Mouse (Mus musculus): ENCODE results near the gene Gpr88.

DNA sequence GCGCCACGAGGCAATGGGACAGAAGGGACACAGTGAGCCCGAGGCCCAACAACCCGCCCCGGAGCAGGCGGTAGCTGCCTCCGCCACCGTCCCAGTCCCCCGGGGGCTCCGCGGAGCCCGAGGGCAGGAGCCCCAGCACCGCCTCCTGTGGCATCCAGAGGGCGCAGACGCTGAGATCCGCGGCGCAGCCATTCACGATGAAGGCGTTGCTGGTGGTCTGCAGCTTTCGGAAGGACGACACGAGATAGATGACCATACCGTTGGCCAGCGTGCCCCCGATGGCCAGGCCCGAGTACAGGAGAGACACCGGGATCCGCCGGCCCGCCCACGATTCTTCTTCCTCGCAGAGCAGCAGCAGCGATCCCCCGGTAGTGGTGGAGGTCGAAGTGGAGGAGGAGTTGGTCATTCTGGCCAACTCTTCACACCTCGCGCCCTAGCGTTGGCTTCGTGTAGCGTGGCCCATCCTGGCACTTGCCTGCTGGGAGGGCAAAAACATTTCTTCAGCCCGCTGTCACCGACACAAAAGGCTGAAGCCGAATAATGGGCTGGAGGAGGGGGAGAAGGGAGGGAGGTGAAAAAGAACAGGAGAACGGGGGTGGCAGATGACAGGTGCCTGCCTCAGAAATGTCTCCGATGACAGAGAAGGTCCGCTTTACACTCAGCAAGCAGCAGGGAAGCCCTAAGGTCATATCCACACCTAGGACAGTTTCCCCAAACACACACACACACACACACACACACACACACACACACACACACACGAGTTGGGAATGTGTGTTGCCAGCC, 855 bp downstream of the Gpr88 start:
- TF ChIP-seq POLR2A (IDR thresholded peaks at IDR 0.05; ENCODE audit: low read depth, low read length): no peak
- no peak for TF ChIP-seq CTCF (IDR thresholded peaks at IDR 0.05; ENCODE audit: borderline replicate concordance, insufficient read depth, low read length)
